Mouse (Mus musculus) inflammation-experienced regulatory T-cells, adult 6 months (primary cell): ENCODE measurements around the gene Nfkbib. TPM values are rescaled to one million over a fixed set of nuclear protein-coding genes. Genes with fewer than 3 reads are reported as not detected.

ENCODE experiments used
- ATAC-seq: one replicate; pipeline ENCODE4 v1.8.0; 2017
- polyA plus RNA-seq, 3 experiments: library from polyadenylated mRNA; unstranded; fragments of 100-300 nt; shearing (Covaris generic); gene quantifications; one replicate each; pipeline ENCODE4 v1.2.1; 2017

The Nfkbib gene
- polyA plus RNA-seq, 3 experiments from 2014 or later = 46.0 to 72.8 (median 53.3) TPM

- peak; percentile 80 for ATAC-seq
Measured at GRCm38 (mm10) chr7:28716590-28717281, 50.6 kb downstream of the Nfkbib start, which contains the start of gene Fbxo17. Gene Fbxo17 (plus strand): TSS chr7:28716804.

- no peak for ATAC-seq
Measured at GRCm38 (mm10) chr7:28715598-28715997, 51.7 kb downstream of the Nfkbib start.

GRCm38 (mm10) chr7:28714667-28715066, 52.6 kb downstream of the Nfkbib start:
- no peak for ATAC-seq

GRCm38 (mm10) chr7:28710962-28711361, 56.4 kb downstream of the Nfkbib start:
- ATAC-seq = no peak

- no peak for ATAC-seq
Measured at GRCm38 (mm10) chr7:28709454-28709853, 57.9 kb downstream of the Nfkbib start.

Other genes starting within 250 kb of the Nfkbib start
- gene Ifnl3, start 244.7 kb downstream of the Nfkbib start, polyA plus RNA-seq = not detected
- gene Sycn, start 226.6 kb downstream of the Nfkbib start, polyA plus RNA-seq = not detected
- 1 to 10 TPM in 1 of 3 experiments, not detected in 2; 1.4 TPM for gene Nccrp1, start 220.3 kb downstream of the Nfkbib start, polyA plus RNA-seq
- 1 to 10 TPM; 6.4 to 9.8 (median 8.2) TPM for gene Samd4b, start 169.4 kb downstream of the Nfkbib start, polyA plus RNA-seq
- gene Pak4, start 169.3 kb downstream of the Nfkbib start, polyA plus RNA-seq = 1 to 10 TPM; 2.1 to 3.7 (median 2.6) TPM
- gene Acp7, start 136.2 kb downstream of the Nfkbib start, polyA plus RNA-seq = not detected
- 1 to 10 TPM in 2 of 3 experiments, under 1 TPM in 1; 0.93 to 4.4 (median 1.3) TPM for gene Fbxo27, start 74.7 kb downstream of the Nfkbib start, polyA plus RNA-seq
- 1 to 10 TPM; 1.4 to 9.9 (median 6.4) TPM for gene Fbxo17, start 50.7 kb downstream of the Nfkbib start, polyA plus RNA-seq
- 10 to 100 TPM; 55.8 to 67.1 (median 65.2) TPM for gene Mrps12, start 25.7 kb downstream of the Nfkbib start, polyA plus RNA-seq
- 10 to 100 TPM in 2 of 3 experiments, 1 to 10 TPM in 1; 9.1 to 13.2 (median 10.8) TPM for gene Sars2, start 25.5 kb downstream of the Nfkbib start, polyA plus RNA-seq
- not detected for gene Ccer2, start 11.3 kb downstream of the Nfkbib start, polyA plus RNA-seq
- gene Sirt2, start 777 bp downstream of the Nfkbib start, polyA plus RNA-seq = 100 to 1,000 TPM in 1 of 3 experiments, 10 to 100 TPM in 2; 65.3 to 134 (median 90.9) TPM
- gene Rinl, start 21.5 kb upstream of the Nfkbib start, polyA plus RNA-seq = 100 to 1,000 TPM; 216 to 294 (median 288) TPM
- gene Hnrnpl, start 41.0 kb upstream of the Nfkbib start, polyA plus RNA-seq = 100 to 1,000 TPM; 171 to 386 (median 383) TPM
- gene Ech1, start 57.7 kb upstream of the Nfkbib start, polyA plus RNA-seq = 100 to 1,000 TPM; 190 to 267 (median 222) TPM
- 10 to 100 TPM; 18.1 to 38.8 (median 20.9) TPM for gene Lgals4, start 66.3 kb upstream of the Nfkbib start, polyA plus RNA-seq
- gene Lgals7, start 96.3 kb upstream of the Nfkbib start, polyA plus RNA-seq = 1 to 10 TPM in 1 of 3 experiments, under 1 TPM in 1, not detected in 1; 0.46 to 5.6 TPM
- gene Capn12, start 113.9 kb upstream of the Nfkbib start, polyA plus RNA-seq = under 1 TPM in 1 of 3 experiments, not detected in 2; 0.15 TPM
- gene Actn4, start 194.8 kb upstream of the Nfkbib start, polyA plus RNA-seq = 100 to 1,000 TPM in 1 of 3 experiments, 10 to 100 TPM in 2; 74.2 to 145 (median 93.4) TPM
- 100 to 1,000 TPM; 441 to 670 (median 588) TPM for gene Eif3k, start 214.4 kb upstream of the Nfkbib start, polyA plus RNA-seq
- 100 to 1,000 TPM in 2 of 3 experiments, 10 to 100 TPM in 1; 98.7 to 130 (median 111) TPM for gene Map4k1, start 214.5 kb upstream of the Nfkbib start, polyA plus RNA-seq